Mouse (Mus musculus) lung, embryonic 16.5 days (tissue): Measurements from ENCODE around the gene Tnfaip3. TPM values are rescaled to one million over a fixed set of nuclear protein-coding genes. Genes with fewer than 3 reads are reported as not detected.

Experiments
- ATAC-seq: fragments of 200-750 bp; cut with Nextera tagmentation; 2 replicates; pipeline ENCODE4 v1.8.0; 2017; ENCODE audit warnings: low read depth, mild to moderate bottlenecking, moderate library complexity
- H3K27ac ChIP-seq: fragments of 300-500 bp; sonication (generic); 2 replicates; pipeline ENCODE4 v1.5.1; 2014; ENCODE audit warnings: mild to moderate bottlenecking, control low read depth, low read length
- H3K27me3 ChIP-seq: fragments of 300-500 bp; sonication (generic); 2 replicates; pipeline ENCODE4 v1.6.1; 2014; ENCODE audit warnings: low read depth, low read length, mixed read lengths; ENCODE audit not compliant: control insufficient read depth, insufficient read depth
- H3K36me3 ChIP-seq: fragments of 300-500 bp; sonication (generic); 2 replicates; pipeline ENCODE4 v1.6.1; 2014; ENCODE audit warnings: low read length; ENCODE audit not compliant: control insufficient read depth, insufficient read depth
- H3K4me1 ChIP-seq: fragments of 300-500 bp; sonication (generic); replicated peaks from 2 replicates; pipeline ENCODE4 v1.6.1; 2014; ENCODE audit warnings: low read length, mixed read lengths; ENCODE audit not compliant: control insufficient read depth, insufficient read depth
- H3K4me2 ChIP-seq: fragments of 300-500 bp; sonication (generic); 2 replicates; pipeline ENCODE4 v1.6.1; 2014; ENCODE audit warnings: low read depth, low read length, control low read depth
- H3K4me3 ChIP-seq: fragments of 300-500 bp; sonication (generic); 2 replicates; pipeline ENCODE4 v1.5.1; 2014; ENCODE audit warnings: mild to moderate bottlenecking, low read length, control low read depth
- H3K9ac ChIP-seq: fragments of 300-500 bp; sonication (generic); 2 replicates; pipeline ENCODE4 v1.6.1; 2014; ENCODE audit warnings: low read length, control low read depth
- H3K9me3 ChIP-seq: fragments of 300-500 bp; sonication (generic); 2 replicates; pipeline ENCODE4 v1.6.1; 2016; ENCODE audit warnings: low read length; ENCODE audit not compliant: control insufficient read depth
- WGBS: fragments of 180-500 bp; shearing (Covaris S2); extraction: QIAGEN DNeasy Blood & Tissue Kit; methylation state at CpG from one replicate; pipeline ENCODE4 v1.1.7; 2014; 5-methylcytosine and 5-hydroxymethylcytosine counted together
- polyA plus RNA-seq: library from polyadenylated mRNA; unstranded; fragments of >200 nt; fragmentation: Nextera tagmentation; extraction: Ambion mirVana; gene quantifications from 2 replicates; pipeline ENCODE4 v1.2.1, GENCODE M21; 2015

Tnfaip3 gene
- polyA plus RNA-seq, 1 experiment from 2014 or later = 2.1 TPM

DNA sequence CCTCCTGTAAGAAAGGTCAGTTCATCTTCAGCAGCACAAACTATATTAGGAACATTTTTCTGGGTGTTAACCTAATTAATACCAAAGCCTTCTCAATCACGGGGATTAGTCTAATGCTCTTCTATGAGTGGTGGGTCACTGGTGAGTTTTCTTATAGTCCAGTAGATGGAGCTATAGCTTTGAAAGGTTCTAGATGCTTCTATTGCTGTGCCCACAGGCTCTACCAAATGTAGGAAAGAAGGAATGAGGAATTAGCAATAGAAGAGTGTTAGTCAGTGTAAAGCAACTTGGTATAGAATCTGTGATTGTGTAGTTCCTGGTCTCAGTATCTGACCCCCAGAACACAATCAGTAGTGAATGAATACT, 61.8 kb downstream of the Tnfaip3 start:
- Histone ChIP-seq H3K36me3 (no peaks in the 10 kb centered on the region), H3K27ac (no peak overlapping the region), H3K27me3 (no peaks in the 10 kb centered on the region; the same call in 1 of the 2 replicates), H3K9ac (no peak overlapping the region), H3K4me3 (no peak overlapping the region), H3K4me2 (no peak overlapping the region), H3K4me1 (no peaks in the 10 kb centered on the region), H3K9me3 (no peaks in the 10 kb centered on the region)
- ATAC-seq = no peak
- WGBS = 12% methylated on average over 1 of the region's 1 CpGs

- H3K9me3 ChIP-seq = no peaks in the 10 kb centered on the region
- H3K4me2 ChIP-seq = no peak overlapping the region
- no peaks in the 10 kb centered on the region; the same call in 1 of the 2 replicates for H3K27me3 ChIP-seq
- no peak overlapping the region for H3K9ac ChIP-seq
- H3K4me3 ChIP-seq = no peak overlapping the region
- no peaks in the 10 kb centered on the region for H3K4me1 ChIP-seq
- H3K27ac ChIP-seq = no peak overlapping the region
- no peaks in the 10 kb centered on the region for H3K36me3 ChIP-seq
- ATAC-seq = no peak
These were observed 62.3 kb downstream of the Tnfaip3 start for GRCm38 (mm10) chr10:18953011-18953705.

Other genes starting within 250 kb of the Tnfaip3 start
- not detected in 2 replicates for gene Gm4922, start 228.9 kb downstream of the Tnfaip3 start, polyA plus RNA-seq
- gene Perp, start 170.6 kb downstream of the Tnfaip3 start, polyA plus RNA-seq = 51.9 and 53.4 TPM in 2 replicates